Comparison of ENCODE assay signal across 8 mouse cellular contexts in genomic region chr14:25734736-25735716, GRCm38 (mm10). TPM values are rescaled to one million over a fixed set of nuclear protein-coding genes. Genes with fewer than 3 reads are reported as not detected.
DNase-seq lines count a peak whose midpoint lies in the region; ATAC-seq and TF ChIP-seq lines count a peak whose summit lies in the region.

No protein-coding gene starts in this region.

- H3K4me1 ChIP-seq in forebrain, embryonic 13.5 days: peaks cover 30% of the 10 kb centered on the region

- no peak overlapping the region for H3K4me3 ChIP-seq in C2C12 (ENCODE audit: insufficient read depth, poor library complexity, severe bottlenecking)
- no peak overlapping the region for H3K4me3 ChIP-seq in forebrain, embryonic 13.5 days

- no peak overlapping the region for H3K4me2 ChIP-seq in forebrain, embryonic 13.5 days

- peak overlapping the region; percentile 22 for H3ac ChIP-seq in C2C12 (ENCODE audit: control insufficient read depth, insufficient read length, low read depth)

- H3K9ac ChIP-seq in forebrain, embryonic 13.5 days: peak overlapping the region; percentile 37; the same call in 1 of the 2 replicates

- peaks cover 1% of the 10 kb centered on the region for H3K79me3 ChIP-seq in C2C12 (ENCODE audit: low read depth)

- H3K36me3 ChIP-seq in C2C12 (ENCODE audit: control insufficient read depth, insufficient read depth): peaks cover 30% of the 10 kb centered on the region
- no peaks in the 10 kb centered on the region for H3K36me3 ChIP-seq in forebrain, embryonic 13.5 days (ENCODE audit: poor library complexity, severe bottlenecking)

- peak; percentile 43; the same call in 1 of the 2 replicates for ATAC-seq in forebrain, embryonic 13.5 days
- no peak for ATAC-seq in erythroid progenitor cell, adult 5-6 weeks (replicated peaks; ENCODE audit: low FRiP score, poor library complexity, severe bottlenecking)

- no peaks in the 10 kb centered on the region for H3K27me3 ChIP-seq in C2C12 (ENCODE audit: control insufficient read depth, insufficient read depth, insufficient read length)
- H3K27me3 ChIP-seq in forebrain, embryonic 13.5 days: no peaks in the 10 kb centered on the region

- DNase-seq in gastrocnemius, adult 18-20 months (ENCODE audit: low spot score): peak; percentile 57
- no peak for DNase-seq in gastrocnemius, adult 8-10 months (ENCODE audit: low spot score in 2 of 2)
- DNase-seq in heart, postnatal 4 days: peak; percentile 77
- DNase-seq in lung, postnatal 14 days: peak; percentile 57
- DNase-seq in c-Kit-positive CD71-positive TER-119-positive erythroid progenitor cells, embryonic 14.5 days (ENCODE audit: low spot score): no peak

- peaks cover 20% of the 10 kb centered on the region for H3K79me2 ChIP-seq in C2C12 (ENCODE audit: control insufficient read depth, insufficient read depth)

- H3K27ac ChIP-seq in forebrain, embryonic 13.5 days: peak overlapping the region; percentile 31

- no peaks in the 10 kb centered on the region for H3K9me3 ChIP-seq in forebrain, embryonic 13.5 days (replicated peaks)

- 32% methylated on average over 17 of the region's 17 CpGs for WGBS in forebrain, embryonic 13.5 days

- no peak for TF ChIP-seq CTCF in C2C12 (IDR thresholded peaks at IDR 0.05; ENCODE audit: control insufficient read depth, insufficient read depth, insufficient read length)

TF ChIP-seq in C2C12, 6 proteins besides CTCF, POLR2A, EP300 and RAD21:
- TF ChIP-seq MAX (IDR thresholded peaks at IDR 0.05): peak; percentile 92
- TF ChIP-seq CEBPB (IDR thresholded peaks at IDR 0.05; ENCODE audit: low read depth): no peak

RNA-seq across cellular contexts. Expression of gene Zcchc24, which starts 33.8 kb away (rescaled TPM):
- 10 to 100 TPM; 53.7 to 60.4 TPM for total RNA-seq in gastrocnemius, adult 18-20 months (2021)
- 10 to 100 TPM; 54.4 to 82.7 (median 64.0) TPM for total RNA-seq in gastrocnemius, adult 8-10 months (2022)
- polyA plus RNA-seq in C2C12 (2012; fragmentation: generic; extraction: Trizol): 36.4 TPM
- 5.8 and 6.6 TPM in 2 replicates for polyA plus RNA-seq in forebrain, embryonic 13.5 days (2015; fragmentation: Nextera tagmentation; extraction: Ambion mirVana)
- 10 to 100 TPM; 48.6 to 52.2 TPM for total RNA-seq in heart, postnatal 4 days (2021)
- total RNA-seq in erythroid progenitor cell, adult 5-6 weeks (2015; ENCODE audit: low replicate concordance): 2.5 and 2.9 TPM in 2 replicates
- 0.61 and 1.3 TPM in 2 replicates for total RNA-seq in erythroid progenitor cell, adult 5-6 weeks (2017; ENCODE audit: low replicate concordance)

RNA-seq across cellular contexts. Expression of gene Ppif, which starts 41.1 kb away (rescaled TPM):
- 10 to 100 TPM; 27.3 to 33.8 TPM for total RNA-seq in gastrocnemius, adult 18-20 months (2021)
- 10 to 100 TPM; 22.9 to 29.3 (median 28.8) TPM for total RNA-seq in gastrocnemius, adult 8-10 months (2022)
- 21.4 TPM for polyA plus RNA-seq in C2C12 (2012; fragmentation: generic; extraction: Trizol)
- 22.8 and 29.5 TPM in 2 replicates for polyA plus RNA-seq in forebrain, embryonic 13.5 days (2015; fragmentation: Nextera tagmentation; extraction: Ambion mirVana)
- 100 to 1,000 TPM; 188 to 208 TPM for total RNA-seq in heart, postnatal 4 days (2021)
- 4.2 and 14.1 TPM in 2 replicates for total RNA-seq in erythroid progenitor cell, adult 5-6 weeks (2015; ENCODE audit: low replicate concordance)
- 0.91 and 1.9 TPM in 2 replicates for total RNA-seq in erythroid progenitor cell, adult 5-6 weeks (2017; ENCODE audit: low replicate concordance)

Comparison
In these comparisons a context has a peak if more than half of its experiments do, and no peak if none do; other contexts are left out.
1. DNase-seq: peak in gastrocnemius, adult 18-20 months (single experiment), heart, postnatal 4 days (single experiment) and lung, postnatal 14 days (single experiment); none in gastrocnemius, adult 8-10 months (0 of 2) and c-Kit-positive CD71-positive TER-119-positive erythroid progenitor cells, embryonic 14.5 days (single experiment).
2. RNA of gene Zcchc24, which starts 33.8 kb away (total RNA-seq): 54.4 to 82.7 TPM in gastrocnemius, adult 8-10 months, 53.7 to 60.4 TPM in gastrocnemius, adult 18-20 months and 48.6 to 52.2 TPM in heart, postnatal 4 days; 0.61 to 2.9 TPM in erythroid progenitor cell, adult 5-6 weeks; every median in the first group is over 10 times any median in the second.
3. RNA of gene Ppif, which starts 41.1 kb away (total RNA-seq): 188 to 208 TPM in heart, postnatal 4 days; 27.3 to 33.8 TPM in gastrocnemius, adult 18-20 months, 22.9 to 29.3 TPM in gastrocnemius, adult 8-10 months and 0.91 to 14.1 TPM in erythroid progenitor cell, adult 5-6 weeks; every median in the first group is over 4 times any median in the second.